In genomic region chr14:52018248-52019050, GRCm38 (mm10) we compare ENCODE assay signal across 8 mouse cellular contexts. TPM values are rescaled to one million over a fixed set of nuclear protein-coding genes. Genes with fewer than 3 reads are reported as not detected.
DNase-seq lines count a peak whose midpoint lies in the region; ATAC-seq and TF ChIP-seq lines count a peak whose summit lies in the region.

No protein-coding gene starts in this region.

- ATAC-seq in heart, embryonic 14.5 days (ENCODE audit: insufficient number of reproducible peaks, insufficient read depth, low FRiP score, low read depth): no peak

- no peak overlapping the region for H3K9ac ChIP-seq in heart, adult 2 months (ENCODE audit: low read depth, low read length)
- H3K9ac ChIP-seq in heart, embryonic 14.5 days (ENCODE audit: low read length): peak overlapping the region; percentile 96

- DNase-seq in heart, adult 2 months: no peak
- DNase-seq in heart, adult 8-10 months (ENCODE audit: low spot score): no peak
- peak; percentile 59 for DNase-seq in ES-CJ7 (ENCODE audit: low read depth, low spot score)
- DNase-seq in MN1 (ENCODE audit: low spot score): no peak
- no peak for DNase-seq in left cerebral cortex, postnatal 4 days
- DNase-seq in urinary bladder, postnatal 10 days (ENCODE audit: low spot score): no peak

- no peak overlapping the region for H3K4me3 ChIP-seq in heart, adult 2 months
- peak overlapping the region in 1 of 2 experiments; percentile 67; a peak in 2 of 4 replicates for H3K4me3 ChIP-seq in heart, embryonic 14.5 days (ENCODE audit: control insufficient read depth in 1 of 2, insufficient read depth in 1 of 2, low read depth in 1 of 2, low read length in 2 of 2)
- peak overlapping the region; percentile 51 for H3K4me3 ChIP-seq in macrophage (ENCODE audit: inconsistent target)

- no peak for TF ChIP-seq CTCF in heart, adult 2 months (IDR thresholded peaks at IDR 0.05)

- H3K79me2 ChIP-seq in heart, adult 2 months (replicated peaks; ENCODE audit: control insufficient read depth, insufficient read depth, low read length): no peaks in the 10 kb centered on the region
- peaks cover 9% of the 10 kb centered on the region; the same call in 1 of the 2 replicates for H3K79me2 ChIP-seq in macrophage (ENCODE audit: inconsistent target)

- H3K27me3 ChIP-seq in heart, adult 2 months (ENCODE audit: control insufficient read depth, insufficient read depth, low read length): no peaks in the 10 kb centered on the region
- H3K27me3 ChIP-seq in heart, embryonic 14.5 days (ENCODE audit: control insufficient read depth, insufficient read depth, low read length): no peaks in the 10 kb centered on the region

- H3K36me3 ChIP-seq in heart, adult 2 months (ENCODE audit: control insufficient read depth, insufficient read depth, low read length): no peaks in the 10 kb centered on the region; the same call in 1 of the 2 replicates
- no peaks in the 10 kb centered on the region for H3K36me3 ChIP-seq in heart, embryonic 14.5 days (ENCODE audit: control insufficient read depth, insufficient read depth, low read length)
- no peaks in the 10 kb centered on the region for H3K36me3 ChIP-seq in macrophage (ENCODE audit: inconsistent target)

- WGBS in heart, adult 2 months: 89% methylated on average over 15 of the region's 15 CpGs
- 84% methylated on average over 15 of the region's 15 CpGs for WGBS in heart, embryonic 14.5 days
- WGBS in macrophage (ENCODE audit: missing documents): 87% methylated on average over 15 of the region's 15 CpGs

- no peak for TF ChIP-seq POLR2A in heart, adult 2 months (IDR thresholded peaks at IDR 0.05; ENCODE audit: insufficient read depth, low read depth, low read length)

- peak overlapping the region; percentile 99 for H3K27ac ChIP-seq in heart, adult 2 months
- peak overlapping the region in 1 of 2 experiments; percentile 100; a peak in 1 of 4 replicates for H3K27ac ChIP-seq in heart, embryonic 14.5 days (replicated peaks in 1 of 2; ENCODE audit: control insufficient read depth in 1 of 2, insufficient read depth in 1 of 2, low read depth in 2 of 2, low read length in 2 of 2)
- peak overlapping the region; percentile 68; the same call in 1 of the 2 replicates for H3K27ac ChIP-seq in macrophage

- no peaks in the 10 kb centered on the region for H3K9me3 ChIP-seq in heart, embryonic 14.5 days (ENCODE audit: control insufficient read depth, low read length)

- peak overlapping the region; percentile 87 for H3K4me2 ChIP-seq in heart, embryonic 14.5 days (ENCODE audit: low read length)

- peaks cover 14% of the 10 kb centered on the region for H3K4me1 ChIP-seq in heart, adult 2 months (ENCODE audit: control insufficient read depth, insufficient read depth, low read length)
- peaks cover 17 to 44% of the 10 kb centered on the region in 2 experiments for H3K4me1 ChIP-seq in heart, embryonic 14.5 days (ENCODE audit: control insufficient read depth in 2 of 2, insufficient read depth in 2 of 2, low read length in 2 of 2)

- TF ChIP-seq EP300 in heart, adult 2 months (IDR thresholded peaks at IDR 0.05; ENCODE audit: insufficient read depth, low read depth, low read length): no peak

- intact Hi-C loops in heart, adult 2 months (cut with DNase I): loop anchor here (5.0 to 10.0 kb wide), 2 partner anchors 84 to 256 kb away; partner anchors contain the start of genes Hnrnpc, Rab2b and Tox4
- intact Hi-C loops in left cerebral cortex, postnatal 4 days (cut with DNase I): no loop called here

RNA-seq across cellular contexts. Expression of gene Zfp219, which starts 2.1 kb away (rescaled TPM):
- 10 to 100 TPM; 26.8 to 30.0 TPM for total RNA-seq in heart, adult 2 months (2021)
- 38.6 and 42.0 TPM in 2 replicates for polyA plus RNA-seq in heart, adult 2 months (2012; rRNA removed)
- 10 to 100 TPM; 22.5 to 29.9 (median 24.6) TPM for total RNA-seq in heart, adult 8-10 months (2022)
- polyA plus RNA-seq in heart, embryonic 14.5 days (2014; fragmentation: Nextera tagmentation; extraction: Ambion mirVana): 19.2 and 19.9 TPM in 2 replicates
- 10 to 100 TPM; 13.7 to 81.5 (median 44.3) TPM for total RNA-seq in macrophage (2018; cell fraction: chromatin; rRNA removed)
- 10 to 100 TPM in 21 of 26 experiments, 1 to 10 TPM in 5; 7.1 to 23.2 (median 13.8) TPM for total RNA-seq in macrophage (2018; cell fraction: cytosol; rRNA removed)
- 10 to 100 TPM; 12.5 to 75.1 (median 35.6) TPM for total RNA-seq in macrophage (2018; cell fraction: nucleus; rRNA removed)
- 7.2 to 19.5 TPM (median 12.3 TPM) in 3 replicates for polyA plus RNA-seq in macrophage (2018)
- total RNA-seq in left cerebral cortex, postnatal 4 days (2021): 10 to 100 TPM; 32.3 to 36.7 TPM

RNA-seq across cellular contexts. Expression of gene Tmem253, which starts 3.0 kb away (rescaled TPM):
- total RNA-seq in heart, adult 2 months (2021): 1 to 10 TPM; 2.2 to 4.2 TPM
- polyA plus RNA-seq in heart, adult 2 months (2012; rRNA removed): 2.8 and 3.8 TPM in 2 replicates
- 1 to 10 TPM; 1.6 to 4.4 (median 2.5) TPM for total RNA-seq in heart, adult 8-10 months (2022)
- polyA plus RNA-seq in heart, embryonic 14.5 days (2014; fragmentation: Nextera tagmentation; extraction: Ambion mirVana): 1.2 and 1.5 TPM in 2 replicates
- 1 to 10 TPM in 3 of 26 experiments, under 1 TPM in 2, not detected in 21; 0.71 to 3.6 (median 1.2) TPM for total RNA-seq in macrophage (2018; cell fraction: chromatin; rRNA removed)
- under 1 TPM in 14 of 26 experiments, not detected in 12; 0.10 to 0.71 (median 0.45) TPM for total RNA-seq in macrophage (2018; cell fraction: cytosol; rRNA removed)
- 1 to 10 TPM in 3 of 26 experiments, under 1 TPM in 3, not detected in 20; 0.48 to 1.5 (median 0.95) TPM for total RNA-seq in macrophage (2018; cell fraction: nucleus; rRNA removed)
- polyA plus RNA-seq in macrophage (2018): 0.16 to 0.21 TPM in 2 of 3 replicates, not detected in the other
- under 1 TPM in 1 of 2 experiments, not detected in 1; 0.38 TPM for total RNA-seq in left cerebral cortex, postnatal 4 days (2021)

RNA-seq across cellular contexts. Expression of gene Olfr221, which starts 23.8 kb away (rescaled TPM):
- not detected for total RNA-seq in heart, adult 2 months (2021)
- not detected in 2 replicates for polyA plus RNA-seq in heart, adult 2 months (2012; rRNA removed)
- total RNA-seq in heart, adult 8-10 months (2022): not detected
- polyA plus RNA-seq in heart, embryonic 14.5 days (2014; fragmentation: Nextera tagmentation; extraction: Ambion mirVana): 0.19 TPM in 1 of 2 replicates, not detected in the other
- total RNA-seq in macrophage (2018; cell fraction: chromatin; rRNA removed): not detected
- not detected for total RNA-seq in macrophage (2018; cell fraction: cytosol; rRNA removed)
- total RNA-seq in macrophage (2018; cell fraction: nucleus; rRNA removed): not detected
- polyA plus RNA-seq in macrophage (2018): not detected in 3 replicates
- total RNA-seq in left cerebral cortex, postnatal 4 days (2021): not detected

RNA-seq across cellular contexts. Expression of gene Arhgef40, which starts 33.9 kb away (rescaled TPM):
- 10 to 100 TPM; 27.2 to 27.8 TPM for total RNA-seq in heart, adult 2 months (2021)
- polyA plus RNA-seq in heart, adult 2 months (2012; rRNA removed): 42.6 and 49.0 TPM in 2 replicates
- 10 to 100 TPM; 20.4 to 31.0 (median 24.0) TPM for total RNA-seq in heart, adult 8-10 months (2022)
- polyA plus RNA-seq in heart, embryonic 14.5 days (2014; fragmentation: Nextera tagmentation; extraction: Ambion mirVana): 50.6 and 59.6 TPM in 2 replicates
- total RNA-seq in macrophage (2018; cell fraction: chromatin; rRNA removed): 1 to 10 TPM in 25 of 26 experiments, under 1 TPM in 1; 0.27 to 9.9 (median 2.9) TPM
- 1 to 10 TPM in 5 of 26 experiments, under 1 TPM in 21; 0.18 to 1.7 (median 0.62) TPM for total RNA-seq in macrophage (2018; cell fraction: cytosol; rRNA removed)
- total RNA-seq in macrophage (2018; cell fraction: nucleus; rRNA removed): 10 to 100 TPM in 1 of 26 experiments, 1 to 10 TPM in 25; 1.5 to 10.8 (median 2.8) TPM
- polyA plus RNA-seq in macrophage (2018): 0.60 to 1.3 TPM (median 1.3 TPM) in 3 replicates
- 10 to 100 TPM; 59.8 to 68.1 TPM for total RNA-seq in left cerebral cortex, postnatal 4 days (2021)
